Mouse (Mus musculus): ENCODE results near the gene Fundc2.

Fundc2 gene

DNA sequence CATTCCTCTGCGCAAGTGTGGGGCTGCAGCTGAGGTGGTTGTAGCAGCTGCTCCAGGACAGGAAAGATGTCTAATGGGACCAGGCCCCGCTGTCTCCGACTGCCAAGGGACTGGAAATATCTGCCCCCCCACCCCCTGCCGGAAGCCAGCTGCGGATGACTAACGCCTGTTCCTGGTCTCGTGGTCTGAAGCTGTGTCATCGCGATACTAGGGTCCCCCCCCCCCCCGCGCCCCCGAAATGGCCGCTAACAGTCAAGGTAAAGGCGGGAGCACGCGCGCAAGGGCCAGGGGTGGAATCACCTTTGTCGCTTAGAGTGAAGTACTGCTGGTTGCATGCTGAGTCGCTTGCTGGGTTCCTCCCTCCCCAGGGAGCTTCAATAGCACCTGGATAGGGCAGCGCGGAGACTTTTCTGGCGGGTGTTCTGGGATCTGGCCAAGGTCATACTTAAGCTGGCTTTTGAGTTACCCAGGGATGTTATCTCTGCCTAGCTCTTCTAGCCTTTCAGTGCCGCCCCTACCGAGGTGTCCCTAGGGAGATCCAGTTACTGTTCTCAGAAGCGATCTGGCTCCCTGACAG lies at the start of gene Fundc2, which contains the start of gene F8:
Gene Fundc2 (plus strand): TSS at position 205 of the 577 bp plus-strand sequence.
Gene F8 (minus strand): TSS at position 421 of the 577 bp plus-strand sequence.
- DNase-seq (ENCODE audit: low spot score in 2 of 2): peak; percentile 64 to 71

DNA sequence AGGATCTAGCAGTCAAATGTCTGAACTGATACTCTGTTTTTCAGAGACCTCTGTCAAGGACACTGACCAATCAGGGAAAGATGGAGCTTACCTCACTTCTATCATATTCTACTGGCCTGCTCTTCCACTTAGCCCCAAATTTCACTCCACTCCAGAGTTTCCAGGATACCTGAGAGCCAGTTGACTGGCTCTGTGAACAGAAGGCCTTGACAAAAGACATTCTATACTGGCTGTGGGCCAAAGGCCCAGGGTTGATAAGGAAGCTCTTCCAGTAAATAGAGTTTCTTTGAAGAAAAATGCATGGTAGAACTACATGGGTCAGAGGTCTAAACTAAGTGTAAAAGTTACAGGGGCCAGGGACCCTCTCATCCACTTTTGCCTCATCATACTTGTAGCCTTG lies 12.0 kb upstream of the Fundc2 start:
- peak in 1 of 2 experiments; percentile 11 for DNase-seq (ENCODE audit: low spot score in 2 of 2)

DNA sequence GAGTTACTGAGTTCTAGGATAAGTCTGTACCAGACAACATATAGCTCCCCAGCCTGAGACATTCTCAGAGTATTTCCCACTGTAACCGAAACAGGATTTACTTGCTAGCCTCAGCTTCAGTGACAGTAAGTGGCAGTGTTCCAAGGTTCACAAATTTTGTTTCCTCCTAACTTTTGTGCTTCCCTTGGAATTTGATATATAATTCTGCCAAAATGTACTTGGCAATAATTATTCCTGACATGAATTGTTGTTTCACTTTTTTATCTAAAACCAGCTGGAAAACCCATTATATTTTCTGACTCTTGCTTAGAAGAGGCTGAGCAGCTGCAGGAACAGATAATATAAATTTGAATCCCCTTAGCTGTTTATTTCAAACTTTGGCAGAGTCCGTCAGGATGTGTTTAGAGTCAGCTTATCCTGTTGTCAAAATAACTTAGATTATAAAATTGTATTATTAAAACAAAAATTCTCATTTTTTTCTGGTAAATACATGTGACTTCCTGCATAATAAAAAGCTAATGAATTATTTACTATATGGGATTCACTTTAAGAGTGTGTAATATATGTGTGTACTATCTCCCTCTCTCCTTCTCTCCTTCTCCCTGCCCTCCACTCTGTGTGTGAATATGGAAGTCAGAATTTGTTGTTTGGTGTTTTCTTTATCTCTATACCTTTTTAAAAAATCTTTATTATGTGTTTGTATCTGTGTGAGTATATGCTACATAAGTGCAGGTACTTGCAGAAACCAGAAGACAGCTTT lies 9.4 kb upstream of the Fundc2 start:
- DNase-seq (ENCODE audit: low spot score in 2 of 2): no peak

DNA sequence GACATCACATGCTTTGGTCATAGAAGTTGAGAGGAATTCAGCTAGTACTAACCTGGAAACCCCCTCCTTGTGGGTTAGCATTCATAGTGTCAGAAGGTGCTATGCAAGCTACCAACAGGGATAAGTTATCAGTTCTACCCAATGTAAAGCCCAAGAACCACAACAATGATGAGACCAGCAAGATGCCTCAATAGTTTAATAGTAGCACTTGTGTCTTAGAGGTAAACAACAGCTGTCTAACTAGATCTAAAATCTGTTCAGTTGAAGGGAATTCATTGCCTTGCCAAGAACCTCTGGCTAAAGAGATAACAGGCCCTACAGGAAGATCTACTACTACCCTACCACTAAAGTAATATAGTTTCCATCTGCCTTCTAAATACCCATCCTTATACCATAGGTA lies 5.4 kb upstream of the Fundc2 start:
- no peak for DNase-seq (ENCODE audit: low spot score in 2 of 2)

DNA sequence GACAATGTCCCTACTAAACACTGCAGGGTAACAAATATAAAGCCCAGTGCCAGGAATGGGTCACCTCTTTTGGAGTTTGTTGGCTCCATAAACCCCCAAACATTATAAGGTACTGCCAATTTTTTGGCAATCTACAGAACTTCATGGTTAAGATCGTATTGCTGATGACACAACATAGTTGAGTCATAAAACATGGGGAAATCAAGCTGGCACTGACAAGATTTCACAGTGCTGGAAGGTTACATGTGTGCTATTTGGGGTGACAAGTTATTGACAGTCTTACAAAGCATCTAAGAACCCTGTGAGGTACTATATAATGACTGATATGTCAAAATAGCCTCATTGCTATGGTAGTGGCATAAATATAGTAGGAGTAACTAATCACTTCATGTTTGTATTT lies 1.0 kb upstream of the Fundc2 start:
- DNase-seq (ENCODE audit: low spot score in 2 of 2): no peak

DNA sequence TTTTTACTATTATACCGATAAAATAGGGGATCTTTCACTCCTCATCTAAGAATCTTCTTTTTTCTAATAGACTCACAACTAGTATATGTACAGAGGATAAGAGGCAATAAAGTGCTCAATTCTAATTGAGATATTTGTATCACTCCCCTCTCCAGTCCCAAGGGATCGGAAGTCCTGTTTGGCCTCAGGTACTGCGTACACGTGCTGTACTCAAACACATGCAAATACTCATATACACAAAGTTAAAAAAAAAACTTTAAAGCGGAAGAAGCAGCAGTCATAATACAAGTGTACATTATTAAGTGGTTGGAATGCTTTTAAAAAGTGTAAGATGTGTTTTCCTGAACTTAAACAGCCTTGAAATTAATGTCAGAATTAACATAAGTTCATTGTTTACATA lies 500 bp upstream of the Fundc2 start:
- DNase-seq (ENCODE audit: low spot score in 2 of 2): no peak

DNA sequence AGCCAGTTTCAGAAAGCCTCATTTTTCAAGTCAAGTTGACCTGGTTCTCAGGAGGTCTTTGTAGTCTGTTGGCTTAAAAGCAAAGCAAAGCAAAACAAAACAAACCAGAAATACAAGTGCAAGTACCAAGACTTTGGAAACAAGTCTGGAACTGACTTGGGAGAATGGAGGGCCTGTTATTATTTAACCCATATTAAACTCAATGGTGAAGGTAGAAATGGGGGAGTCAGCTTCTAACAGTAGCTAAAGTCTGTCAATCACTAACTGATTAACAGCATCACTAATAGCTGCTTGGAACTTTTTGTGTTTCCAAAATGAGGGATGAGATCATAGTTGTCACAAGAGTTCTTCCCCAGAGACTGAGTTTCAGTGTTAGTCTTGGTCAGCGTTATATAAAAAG lies 17.3 kb downstream of the Fundc2 start:
- DNase-seq (ENCODE audit: low spot score in 2 of 2): no peak

DNA sequence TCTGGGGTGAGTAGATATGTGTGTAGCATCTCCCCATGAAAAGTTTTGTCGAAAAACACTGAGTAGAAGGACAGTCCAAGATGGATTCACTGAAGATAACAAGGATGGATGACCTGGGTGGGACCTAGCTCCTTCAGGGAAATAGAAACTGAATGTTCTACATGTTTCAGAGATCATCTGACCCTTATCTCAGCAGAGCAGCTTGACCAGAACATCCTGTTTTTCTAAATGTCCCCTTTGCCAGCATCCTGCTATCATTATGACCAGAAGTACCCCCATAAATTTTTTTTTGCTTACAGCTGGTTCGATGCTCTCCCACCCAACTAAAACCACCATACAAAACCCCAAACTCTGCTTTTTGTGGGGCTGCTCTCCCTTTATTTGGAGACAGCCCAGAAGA lies 20.5 kb downstream of the Fundc2 start:
- DNase-seq (ENCODE audit: low spot score in 2 of 2): no peak

DNA sequence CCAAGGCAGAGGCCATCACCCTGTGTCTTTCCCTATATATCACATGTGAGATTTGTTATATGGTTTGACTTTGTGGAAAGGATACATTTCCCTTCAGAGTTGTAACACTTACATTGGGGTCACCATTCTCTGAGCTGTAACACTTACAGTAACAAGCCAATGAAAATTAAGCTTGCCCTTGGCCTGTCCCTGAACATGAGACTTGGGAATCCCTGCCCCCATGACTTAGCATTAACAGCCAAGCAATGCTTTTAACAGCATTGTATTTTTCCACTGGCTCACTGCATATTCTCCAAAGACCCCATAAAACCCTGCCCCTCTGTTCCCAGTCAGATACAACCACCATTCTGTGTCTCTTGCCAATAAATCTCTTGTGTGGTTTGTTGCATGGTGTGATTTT lies 21.2 kb downstream of the Fundc2 start:
- no peak for DNase-seq (ENCODE audit: low spot score in 2 of 2)

DNA sequence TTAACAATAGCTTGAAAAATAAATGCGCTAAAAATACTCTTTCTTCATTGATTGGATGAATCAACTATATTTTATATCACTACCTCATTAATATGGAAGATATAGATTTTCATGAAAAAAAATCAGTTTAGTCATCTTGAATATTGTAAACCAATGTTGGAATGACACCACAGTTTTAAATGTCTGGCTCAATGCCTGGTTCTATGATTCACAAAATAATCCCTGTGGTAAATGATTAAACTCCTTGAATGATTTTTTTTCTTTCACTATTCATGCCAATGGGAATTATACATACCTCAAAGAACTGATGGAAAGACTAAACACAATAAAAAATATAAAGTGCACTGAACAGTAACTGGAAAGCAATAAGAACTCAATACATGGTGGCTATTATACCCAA lies 27.5 kb downstream of the Fundc2 start:
- no peak for DNase-seq (ENCODE audit: low spot score in 2 of 2)

DNA sequence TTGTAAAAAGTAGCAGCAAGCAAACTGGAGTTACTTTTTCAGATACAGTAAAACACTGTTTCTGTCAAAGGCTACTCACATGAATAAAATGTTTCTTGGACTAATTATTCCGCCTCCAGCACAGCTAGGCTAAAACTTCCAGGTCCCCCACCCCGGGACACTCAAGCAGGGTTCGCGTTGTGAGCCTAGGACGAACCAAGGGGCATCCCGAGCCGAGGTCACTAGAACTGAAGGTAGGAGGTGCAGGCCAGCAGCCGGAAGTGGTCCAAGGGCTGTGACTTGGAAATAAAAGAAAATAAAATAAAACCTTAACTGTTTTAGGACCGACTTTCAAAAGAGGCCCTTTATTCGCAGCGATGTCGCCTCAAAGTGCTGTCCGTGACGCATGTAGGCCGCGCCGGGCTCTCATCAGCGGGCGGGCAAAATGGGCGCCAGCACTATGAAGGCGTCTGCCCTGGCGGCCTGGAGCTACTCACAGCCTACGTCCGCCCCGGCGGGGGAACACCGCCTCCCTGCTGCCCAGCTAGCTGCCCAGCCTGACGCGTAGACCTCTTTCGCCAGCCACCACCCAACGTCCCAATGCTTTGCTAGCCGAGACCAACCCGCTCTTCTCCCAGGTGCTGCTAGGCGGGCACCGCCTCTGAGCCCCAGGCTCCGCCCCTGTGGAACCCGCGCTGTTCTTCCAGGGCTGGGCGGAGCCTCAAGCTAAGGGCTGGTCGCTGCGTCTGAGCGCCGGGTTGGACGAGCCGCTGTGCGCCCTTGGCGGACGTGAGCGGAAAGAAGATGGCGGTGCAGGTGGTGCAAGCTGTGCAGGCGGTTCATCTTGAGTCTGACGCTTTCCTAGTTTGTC lies 34.0 kb downstream of the Fundc2 start, which contains the start of the genes Cmc4, Mtcp1 and Brcc3:
Gene Cmc4 (minus strand): TSS at position 649 of the 850 bp plus-strand sequence.
Gene Mtcp1 (minus strand): TSS at position 653 of the 850 bp plus-strand sequence.
Gene Brcc3 (plus strand): TSS at position 693 of the 850 bp plus-strand sequence.
- peak; percentile 89 to 91 for DNase-seq (ENCODE audit: low spot score in 2 of 2)

All from spleen, postnatal 4 days (tissue).